Mouse (Mus musculus): ENCODE data around the gene Nfasc.

Nfasc gene

GRCm38 (mm10) chr1:132741175-132741997 is at the start of gene Nfasc:
TSS of gene Nfasc (minus strand) at chr1:132741797.
- in situ Hi-C loops (cut with MboI, MseI), result no loop called here

GRCm38 (mm10) chr1:132791049-132791448 is 49.5 kb upstream of the Nfasc start:
- in situ Hi-C loops (cut with MboI, MseI), result no loop called here

GRCm38 (mm10) chr1:132786866-132787265 is 45.3 kb upstream of the Nfasc start:
- in situ Hi-C loops (cut with MboI, MseI), result no loop called here

GRCm38 (mm10) chr1:132781607-132782445 is 40.2 kb upstream of the Nfasc start:
- in situ Hi-C loops (cut with MboI, MseI), result no loop called here

- in situ Hi-C loops (cut with MboI, MseI), result no loop called here
Observed at GRCm38 (mm10) chr1:132780961-132781360, 39.4 kb upstream of the Nfasc start.

- in situ Hi-C loops (cut with MboI, MseI), result no loop called here
Observed at GRCm38 (mm10) chr1:132780254-132780653, 38.7 kb upstream of the Nfasc start.

- in situ Hi-C loops (cut with MboI, MseI), result loop anchor here (25.0 kb wide), 1 partner anchor 337 kb away; no protein-coding TSS in a partner anchor
Observed at GRCm38 (mm10) chr1:132774959-132775358, 33.4 kb upstream of the Nfasc start.

GRCm38 (mm10) chr1:132771377-132771776 is 29.8 kb upstream of the Nfasc start:
- in situ Hi-C loops (cut with MboI, MseI), result loop anchor here (25.0 kb wide), 1 partner anchor 341 kb away; no protein-coding TSS in a partner anchor

- in situ Hi-C loops (cut with MboI, MseI), result loop anchor here (25.0 kb wide), 1 partner anchor 343 kb away; no protein-coding TSS in a partner anchor
Observed at GRCm38 (mm10) chr1:132769559-132769958, 28.0 kb upstream of the Nfasc start.

- in situ Hi-C loops (cut with MboI, MseI), result loop anchor here (25.0 kb wide), 1 partner anchor 345 kb away; no protein-coding TSS in a partner anchor
Observed at GRCm38 (mm10) chr1:132767422-132767821, 25.8 kb upstream of the Nfasc start.

- in situ Hi-C loops (cut with MboI, MseI), result loop anchor here (25.0 kb wide), 1 partner anchor 346 kb away; no protein-coding TSS in a partner anchor
Observed at GRCm38 (mm10) chr1:132765887-132766651, 24.5 kb upstream of the Nfasc start.

- in situ Hi-C loops (cut with MboI, MseI), result loop anchor here (25.0 kb wide), 1 partner anchor 347 kb away; no protein-coding TSS in a partner anchor
Observed at GRCm38 (mm10) chr1:132765222-132765621, 23.6 kb upstream of the Nfasc start.

GRCm38 (mm10) chr1:132759390-132759789 is 17.8 kb upstream of the Nfasc start:
- in situ Hi-C loops (cut with MboI, MseI), result loop anchor here (5.0 to 25.0 kb wide), 2 partner anchors 208 to 353 kb away; no protein-coding TSS in a partner anchor

- in situ Hi-C loops (cut with MboI, MseI), result loop anchor here (5.0 to 25.0 kb wide), 2 partner anchors 208 to 353 kb away; no protein-coding TSS in a partner anchor
Observed at GRCm38 (mm10) chr1:132758656-132759370, 17.2 kb upstream of the Nfasc start.

GRCm38 (mm10) chr1:132755211-132755610 is 13.6 kb upstream of the Nfasc start:
- in situ Hi-C loops (cut with MboI, MseI), result loop anchor here (5.0 to 25.0 kb wide), 2 partner anchors 212 to 357 kb away; no protein-coding TSS in a partner anchor

GRCm38 (mm10) chr1:132749217-132749884 is 7.8 kb upstream of the Nfasc start:
- in situ Hi-C loops (cut with MboI, MseI), result no loop called here

GRCm38 (mm10) chr1:132746302-132746701 is 4.7 kb upstream of the Nfasc start:
- in situ Hi-C loops (cut with MboI, MseI), result no loop called here

GRCm38 (mm10) chr1:132745636-132746035 is 4.0 kb upstream of the Nfasc start:
- in situ Hi-C loops (cut with MboI, MseI), result no loop called here

- in situ Hi-C loops (cut with MboI, MseI), result no loop called here
Observed at GRCm38 (mm10) chr1:132739077-132739521, 2.5 kb downstream of the Nfasc start.

- in situ Hi-C loops (cut with MboI, MseI), result no loop called here
Observed at GRCm38 (mm10) chr1:132736171-132736570, 5.4 kb downstream of the Nfasc start.
